Mouse (Mus musculus) heart, adult 9 months (tissue): ENCODE measurements around the gene 1700016H13Rik.

Experiments used
- DNase-seq, 2 experiments: peaks; one replicate each; pipeline ENCODE4 v3.0.0; 2022; ENCODE audit warnings: low spot score in 2 of 2

Gene 1700016H13Rik

DNA sequence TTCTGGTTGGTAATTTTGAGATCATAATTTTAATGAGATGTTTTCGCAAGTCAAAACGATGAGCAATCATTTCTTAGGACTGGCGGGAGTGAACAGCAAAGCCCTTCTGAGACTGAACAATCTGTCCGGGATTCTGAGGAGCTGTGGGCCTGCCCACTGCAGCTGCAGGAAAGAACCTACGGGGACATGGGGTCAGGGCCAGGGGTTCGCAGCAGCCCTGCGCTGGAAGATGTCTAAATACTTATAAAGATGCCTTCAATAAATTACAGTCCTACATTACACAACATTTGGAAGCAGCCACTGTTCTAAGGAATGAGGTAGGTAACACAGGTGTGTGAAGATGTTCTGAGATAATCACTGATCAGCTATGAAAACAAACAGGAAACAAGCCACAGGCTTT lies 50.1 kb downstream of the 1700016H13Rik start:
- no peak for DNase-seq

DNA sequence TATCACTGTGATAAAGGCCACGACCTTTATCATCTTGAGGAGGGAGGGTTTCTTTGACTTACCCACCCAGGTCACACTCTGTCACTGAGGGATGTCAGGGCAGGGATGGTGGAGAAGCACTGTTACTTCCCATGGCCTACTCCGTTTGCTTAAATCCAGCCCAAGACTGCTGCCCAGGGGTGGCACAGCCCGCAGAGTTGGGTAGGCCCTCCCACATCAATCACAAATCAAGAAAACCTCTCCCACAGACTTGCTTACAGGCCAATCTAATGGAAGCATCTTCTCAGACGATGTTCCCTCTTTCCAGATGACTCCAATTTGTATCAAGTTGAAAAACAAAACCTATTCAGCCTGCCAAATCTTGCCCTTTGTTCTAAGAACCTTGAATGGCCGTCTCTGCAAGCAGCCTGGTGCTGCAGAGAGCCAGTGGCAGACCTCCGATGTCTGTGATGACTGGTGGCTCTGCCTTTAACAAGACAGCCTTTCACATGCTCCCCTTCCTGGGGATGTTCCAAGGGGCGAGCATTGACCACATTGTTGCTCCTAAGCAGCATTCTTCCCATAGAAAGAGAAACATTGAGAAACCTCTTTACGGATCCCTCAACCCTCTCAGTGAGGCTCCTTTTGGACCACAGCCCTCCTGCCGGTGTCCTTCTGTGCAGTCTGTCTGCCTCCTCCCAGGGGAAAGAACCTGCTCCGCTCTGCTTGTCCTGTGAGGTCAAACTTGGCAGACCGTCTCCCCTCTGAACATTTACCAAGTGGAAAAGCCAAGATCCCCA lies 52.5 kb downstream of the 1700016H13Rik start:
- no peak for DNase-seq

- no peak for DNase-seq
These were observed 56.9 kb downstream of the 1700016H13Rik start for GRCm38 (mm10) chr5:103598881-103599280.

GRCm38 (mm10) chr5:103598264-103598663 lies 57.5 kb downstream of the 1700016H13Rik start:
- no peak for DNase-seq
